Mouse (Mus musculus) spleen, adult 10 weeks (tissue): ENCODE results near the gene Gsdmc3. TPM values are rescaled to one million over a fixed set of nuclear protein-coding genes. Genes with fewer than 3 reads are reported as not detected.

Experiments used
- polyA plus RNA-seq: library from polyadenylated mRNA; stranded (reverse); fragments of 350-450 nt; fragmentation: Illumina TruSeq; extraction: RNeasy Lipid Tissue Mini Kit (QIAGEN cat#74804); gene quantifications from one replicate; pipeline ENCODE4 v1.2.3, GENCODE M21; 2015; ENCODE audit warnings: low replicate concordance; ENCODE audit not compliant: insufficient read depth

The Gsdmc3 gene
- not detected for polyA plus RNA-seq

DNA sequence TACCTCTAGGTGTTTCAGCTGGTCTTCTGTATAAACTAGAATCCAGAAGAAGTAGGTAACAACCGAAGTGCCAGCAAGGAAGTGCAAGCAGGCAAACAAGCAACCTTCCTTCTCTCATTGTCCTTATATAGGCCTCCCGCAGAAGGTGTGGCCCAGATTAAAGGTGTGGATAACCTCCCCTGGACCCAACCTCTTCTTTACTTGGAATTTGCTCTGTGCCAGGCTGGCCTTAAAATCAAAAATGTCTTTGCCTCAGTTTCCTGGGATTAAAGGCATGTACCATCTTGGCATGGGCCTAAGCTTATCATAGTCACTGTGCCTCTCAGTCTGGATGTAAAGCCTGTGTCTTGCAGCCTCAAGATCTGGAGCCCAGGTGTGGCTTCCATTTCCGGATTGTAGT lies at the start of gene Gsdmc3:
TSS of gene Gsdmc3 (minus strand) at position 101 of the 400 bp plus-strand sequence.

DNA sequence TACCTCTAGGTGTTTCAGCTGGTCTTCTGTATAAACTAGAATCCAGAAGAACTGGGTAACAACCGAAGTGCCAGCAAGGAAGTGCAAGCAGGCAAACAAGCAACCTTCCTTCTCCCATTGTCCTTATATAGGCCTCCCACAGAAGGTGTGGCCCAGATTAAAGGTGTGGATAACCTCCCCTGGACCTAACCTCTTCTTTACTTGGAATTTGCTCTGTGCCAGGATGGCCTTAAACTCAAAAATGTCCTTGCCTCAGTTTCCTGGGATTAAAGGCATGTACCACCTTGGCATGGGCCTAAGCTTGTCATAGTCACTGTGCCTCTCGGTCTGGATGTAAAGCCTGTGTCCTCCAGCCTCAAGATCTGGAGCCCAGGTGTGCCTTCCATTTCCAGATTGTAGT lies 33.8 kb upstream of the Gsdmc3 start, which contains the start of gene Gsdmc4:
TSS of gene Gsdmc4 (minus strand) at position 101 of the 400 bp plus-strand sequence.

Other genes with a start within 250 kb of the Gsdmc3 start
- gene Gsdmc2, start 33.4 kb downstream of the Gsdmc3 start, polyA plus RNA-seq = not detected
- gene Gsdmc4, start 33.7 kb upstream of the Gsdmc3 start, polyA plus RNA-seq = 0.29 TPM
- gene Fam49b, start 181.9 kb upstream of the Gsdmc3 start, polyA plus RNA-seq = 326 TPM